Mouse (Mus musculus): ENCODE data around the gene Tmem45b. TPM values are rescaled to one million over a fixed set of nuclear protein-coding genes. Genes with fewer than 3 reads are reported as not detected.
"Not testable (repeated sequence)": the region's sequence is repeated elsewhere in the genome, so short reads cannot be mapped to it uniquely, and the experiment has no call there.

Gene Tmem45b
- total RNA-seq (2021) = not detected

DNA sequence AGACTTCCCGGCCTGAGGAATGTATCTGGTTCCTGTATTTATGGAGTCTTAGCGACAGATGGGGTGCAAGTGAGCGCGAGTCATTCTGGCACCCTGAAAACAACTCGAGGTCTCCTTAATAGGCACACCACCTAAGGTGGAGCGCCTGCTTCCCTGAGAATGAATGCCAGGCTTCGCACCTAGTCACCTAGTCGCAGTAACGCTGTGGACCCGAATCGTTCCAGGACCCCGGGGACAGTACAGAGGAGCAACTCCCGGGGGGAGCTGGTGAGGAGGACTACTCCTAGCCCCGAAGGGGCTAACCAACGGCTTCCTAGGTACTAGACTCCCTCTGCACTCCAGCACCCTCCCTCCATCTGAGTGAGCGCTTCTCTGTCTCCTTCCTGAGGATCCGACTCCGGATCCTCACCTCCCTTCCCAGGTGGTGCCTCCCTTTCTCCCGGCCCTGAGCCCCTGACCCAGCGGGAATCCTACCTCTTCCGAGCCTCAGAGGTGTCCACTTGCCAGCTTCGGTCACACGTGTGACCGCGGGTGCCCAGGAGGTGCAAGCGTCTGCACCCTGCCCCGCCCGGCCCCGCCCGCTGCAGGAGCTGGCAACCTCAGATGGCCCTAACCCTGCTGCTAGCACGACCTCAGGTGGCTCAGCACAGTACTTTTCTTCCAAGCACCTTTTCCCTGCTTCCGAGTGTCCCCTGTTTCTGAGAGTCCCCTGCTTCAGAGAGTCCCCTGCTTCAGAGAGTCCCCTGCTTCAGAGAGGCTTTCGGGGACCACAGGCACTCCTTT lies at the start of gene Tmem45b:
Tmem45b (minus strand) TSS at position 771 of the 783 bp plus-strand sequence.
- no peak for DNase-seq (ENCODE audit: extremely low spot score in 1 of 2, low spot score in 1 of 2)

GRCm38 (mm10) chr9:31508189-31508588 lies 43.9 kb upstream of the Tmem45b start:
- DNase-seq (ENCODE audit: extremely low spot score in 1 of 2, low spot score in 1 of 2) = no peak

DNA sequence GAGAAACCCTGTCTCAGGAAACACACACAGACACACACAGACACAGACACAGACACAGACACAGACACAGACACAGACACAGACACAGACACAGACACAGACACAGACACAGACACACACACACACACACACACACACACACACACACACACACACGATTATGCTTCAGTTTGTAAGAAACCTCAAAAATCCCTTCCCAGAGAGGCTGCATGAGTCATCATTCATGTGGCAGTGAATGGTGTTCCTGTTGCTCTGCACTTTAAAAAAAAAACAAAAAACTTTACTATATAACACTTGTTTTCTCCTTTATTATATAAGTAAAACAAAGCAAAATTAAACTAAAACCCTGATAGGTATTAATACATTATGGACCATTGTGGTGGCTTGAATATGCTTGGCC lies 37.0 kb upstream of the Tmem45b start:
- not testable (repeated sequence) for DNase-seq (ENCODE audit: extremely low spot score in 1 of 2, low spot score in 1 of 2)

DNA sequence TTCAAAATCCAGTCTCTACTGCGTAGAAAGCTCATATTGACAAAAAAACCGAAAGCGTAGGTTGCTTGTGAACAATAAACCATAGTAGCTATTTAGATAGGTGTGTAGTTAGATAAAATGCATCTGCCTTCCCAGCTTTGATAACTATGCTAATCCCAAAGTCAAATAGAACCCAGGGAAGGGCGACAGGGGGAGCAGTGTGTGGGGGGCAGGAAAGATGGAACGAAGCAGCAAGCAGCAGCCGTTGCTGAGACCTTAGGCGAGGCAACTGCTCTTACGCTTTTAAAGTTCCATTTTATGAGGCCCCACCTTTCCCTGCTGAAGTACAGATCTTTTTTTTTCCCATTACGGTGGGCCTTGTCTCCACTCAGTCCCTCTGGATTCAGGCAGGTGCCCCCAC lies 1.1 kb downstream of the Tmem45b start:
- no peak for DNase-seq (ENCODE audit: extremely low spot score in 1 of 2, low spot score in 1 of 2)

DNA sequence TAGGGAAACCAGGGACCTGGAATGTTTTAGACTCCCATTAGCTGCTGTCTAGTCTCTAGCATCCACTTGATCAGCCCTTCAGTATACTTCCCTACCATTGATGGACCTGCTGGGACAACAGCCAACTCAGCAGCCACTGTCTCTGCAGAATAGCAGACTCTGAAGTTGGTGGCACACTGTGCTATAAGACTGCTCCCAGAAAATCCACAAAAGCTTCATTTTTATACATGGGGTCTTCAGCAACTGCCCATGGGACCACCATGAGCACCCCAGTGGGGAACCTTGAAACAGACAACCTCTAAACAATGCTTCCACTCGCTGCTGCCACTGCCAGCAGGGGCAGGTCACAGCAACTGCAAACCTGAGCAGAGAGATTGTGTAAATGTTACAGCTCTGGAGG lies 9.9 kb downstream of the Tmem45b start:
- DNase-seq (ENCODE audit: extremely low spot score in 1 of 2, low spot score in 1 of 2) = no peak

DNA sequence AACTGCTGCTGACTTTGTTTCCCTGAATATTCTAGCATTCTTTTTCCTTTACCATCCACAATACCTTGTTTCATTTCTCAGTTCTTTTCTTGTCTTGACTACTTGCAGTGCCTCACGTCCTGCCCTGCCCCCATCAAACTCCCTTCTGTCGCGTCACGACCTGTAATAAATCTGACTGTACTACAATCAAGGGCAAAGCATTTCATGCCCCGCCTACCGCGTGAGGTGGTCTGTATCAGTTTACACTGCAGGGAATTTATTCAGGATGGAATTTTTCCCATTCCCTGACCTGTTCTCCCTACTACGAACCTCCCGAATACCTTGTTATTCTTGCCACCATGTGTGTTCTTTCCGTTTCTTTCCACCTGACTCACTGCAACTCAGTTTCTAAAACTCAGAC lies 12.1 kb downstream of the Tmem45b start:
- no peak for DNase-seq (ENCODE audit: extremely low spot score in 1 of 2, low spot score in 1 of 2)

DNA sequence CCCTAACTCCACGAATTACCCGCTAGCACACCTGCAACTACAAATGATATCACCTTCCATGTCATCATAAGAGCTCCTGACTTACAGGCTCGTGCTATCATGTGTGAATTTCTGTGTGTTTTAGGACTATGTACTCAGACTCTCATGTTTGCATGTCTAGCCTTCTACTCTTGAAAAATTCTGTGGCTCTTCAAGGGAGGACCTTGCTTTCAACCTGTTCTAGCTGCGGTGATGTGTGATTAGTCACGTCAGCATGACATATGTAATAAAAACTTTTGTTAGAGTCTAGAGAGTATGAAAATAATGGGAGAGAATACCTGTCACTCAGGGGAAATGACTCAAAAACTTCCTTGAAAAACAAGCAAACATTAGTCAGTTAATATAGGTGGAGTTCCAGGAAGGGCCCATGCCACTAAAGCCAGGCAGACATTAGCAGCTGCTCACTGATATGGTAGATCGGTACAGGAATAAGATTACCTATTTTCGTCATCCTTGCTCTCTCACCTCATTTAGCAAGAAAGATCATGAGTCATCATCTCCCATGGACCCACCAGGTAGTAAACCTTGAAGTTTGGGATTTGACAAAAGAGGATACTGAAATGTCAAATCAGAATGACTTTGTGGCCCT lies 15.0 kb downstream of the Tmem45b start:
- DNase-seq (ENCODE audit: extremely low spot score in 1 of 2, low spot score in 1 of 2) = no peak

- DNase-seq (ENCODE audit: extremely low spot score in 1 of 2, low spot score in 1 of 2) = no peak
Measured at GRCm38 (mm10) chr9:31444236-31444635, 20.0 kb downstream of the Tmem45b start.

- no peak for DNase-seq (ENCODE audit: extremely low spot score in 1 of 2, low spot score in 1 of 2)
Measured at GRCm38 (mm10) chr9:31441487-31441886, 22.8 kb downstream of the Tmem45b start.

GRCm38 (mm10) chr9:31440366-31440765 lies 23.9 kb downstream of the Tmem45b start:
- no peak for DNase-seq (ENCODE audit: extremely low spot score in 1 of 2, low spot score in 1 of 2)

- DNase-seq (ENCODE audit: extremely low spot score in 1 of 2, low spot score in 1 of 2) = no peak
Measured at GRCm38 (mm10) chr9:31439341-31439740, 24.9 kb downstream of the Tmem45b start.

DNA sequence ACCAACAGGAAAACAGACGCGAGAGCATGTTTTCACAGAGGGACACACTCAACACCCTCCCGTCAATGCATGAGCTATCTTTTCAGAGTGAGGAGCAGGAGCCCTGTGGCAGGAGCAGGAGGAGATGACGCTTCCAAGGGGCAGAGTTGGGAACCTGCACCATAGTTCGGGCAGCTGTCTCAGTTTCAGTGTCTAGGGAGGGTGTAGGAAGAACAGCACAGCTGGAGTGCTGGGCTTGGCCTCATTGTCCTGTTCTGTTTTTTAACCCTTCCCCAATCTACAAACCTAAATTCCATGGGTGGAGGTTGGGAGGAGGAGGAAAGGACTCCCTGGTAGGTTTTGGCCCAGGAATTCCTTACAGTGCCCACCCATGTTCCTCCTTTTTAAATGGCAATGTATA lies 25.4 kb downstream of the Tmem45b start:
- DNase-seq (ENCODE audit: extremely low spot score in 1 of 2, low spot score in 1 of 2) = no peak

DNA sequence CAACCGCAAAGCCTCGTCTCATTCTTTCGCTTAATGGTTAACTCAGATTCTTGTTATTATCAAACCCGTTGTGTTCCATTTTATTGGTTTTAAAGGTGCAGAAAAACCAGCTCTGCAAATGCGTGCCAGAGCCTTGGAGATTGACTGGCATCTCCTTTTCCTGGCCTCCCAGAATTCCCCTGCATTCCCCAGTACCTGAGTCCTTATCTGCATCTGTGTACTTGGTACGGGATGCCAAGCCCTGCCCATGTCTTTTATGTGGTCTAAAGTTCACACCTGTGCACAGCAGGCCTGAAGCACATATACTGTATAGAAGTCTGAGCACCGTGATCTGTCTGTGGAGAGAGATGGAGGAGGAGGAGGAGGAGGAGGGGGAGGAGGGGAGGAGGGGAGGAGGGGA lies 26.4 kb downstream of the Tmem45b start:
- DNase-seq (ENCODE audit: extremely low spot score in 1 of 2, low spot score in 1 of 2) = no peak

- DNase-seq (ENCODE audit: extremely low spot score in 1 of 2, low spot score in 1 of 2) = no peak
Measured at GRCm38 (mm10) chr9:31435415-31435814, 28.8 kb downstream of the Tmem45b start.

GRCm38 (mm10) chr9:31433431-31433830 lies 30.8 kb downstream of the Tmem45b start:
- DNase-seq (ENCODE audit: extremely low spot score in 1 of 2, low spot score in 1 of 2) = no peak

- DNase-seq (ENCODE audit: extremely low spot score in 1 of 2, low spot score in 1 of 2) = no peak
Measured at GRCm38 (mm10) chr9:31432336-31432975, 31.8 kb downstream of the Tmem45b start.

- DNase-seq (ENCODE audit: extremely low spot score in 1 of 2, low spot score in 1 of 2) = no peak
Measured at GRCm38 (mm10) chr9:31431751-31432150, 32.5 kb downstream of the Tmem45b start.

GRCm38 (mm10) chr9:31430011-31430410 lies 34.3 kb downstream of the Tmem45b start:
- no peak for DNase-seq (ENCODE audit: extremely low spot score in 1 of 2, low spot score in 1 of 2)

DNA sequence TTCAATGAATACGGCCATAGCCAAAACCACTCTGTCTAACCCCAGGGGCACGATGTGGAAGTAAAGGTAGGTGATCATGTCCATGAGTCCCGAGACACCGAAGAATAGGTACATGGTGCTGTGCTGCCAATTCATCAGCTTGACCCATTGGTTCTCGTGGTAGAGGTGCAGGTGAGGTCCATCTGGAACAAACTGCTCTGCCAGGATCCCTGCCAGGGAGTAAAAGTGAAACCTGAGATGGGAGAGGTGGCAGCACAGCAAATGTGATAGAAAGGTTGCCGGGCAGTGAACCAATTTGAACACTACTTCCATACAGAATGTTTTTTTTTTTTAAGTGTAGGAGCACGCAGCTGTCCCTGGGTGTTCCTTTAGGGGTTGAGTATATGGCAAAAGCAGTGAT lies 35.3 kb downstream of the Tmem45b start:
- DNase-seq (ENCODE audit: extremely low spot score in 1 of 2, low spot score in 1 of 2) = no peak

DNA sequence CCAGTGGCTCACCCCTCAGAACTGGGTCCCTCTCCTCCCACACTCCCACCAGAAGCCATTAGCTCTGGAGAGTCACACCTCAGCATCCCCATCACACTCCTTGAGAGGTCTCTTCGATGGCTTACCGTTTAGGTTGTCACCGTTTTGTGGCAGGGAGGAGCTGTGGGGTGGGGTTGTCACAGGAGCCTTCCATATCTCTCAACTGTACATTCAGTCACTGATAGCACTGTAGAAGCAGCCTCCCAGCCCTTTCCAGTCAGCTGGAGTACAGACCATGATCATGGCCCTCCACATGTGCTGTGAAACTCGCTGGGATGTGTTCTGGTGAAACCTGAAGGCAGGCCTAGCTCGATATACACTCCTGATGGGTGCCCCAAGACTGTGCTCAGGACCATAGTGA lies 42.1 kb downstream of the Tmem45b start:
- DNase-seq (ENCODE audit: extremely low spot score in 1 of 2, low spot score in 1 of 2) = no peak

GRCm38 (mm10) chr9:31418821-31419220 lies 45.4 kb downstream of the Tmem45b start:
- DNase-seq (ENCODE audit: extremely low spot score in 1 of 2, low spot score in 1 of 2) = no peak

- no peak for DNase-seq (ENCODE audit: extremely low spot score in 1 of 2, low spot score in 1 of 2)
Measured at GRCm38 (mm10) chr9:31412165-31412564, 52.1 kb downstream of the Tmem45b start.

All from layer of hippocampus, postnatal 25 days (tissue).